Mouse (Mus musculus) midbrain, embryonic 10.5 days (tissue): Measurements from ENCODE around the gene Mrpl49. TPM values are rescaled to one million over a fixed set of nuclear protein-coding genes. Genes with fewer than 3 reads are reported as not detected.

Experiments
- DNase-seq: peaks from one replicate; pipeline ENCODE4 v3.0.0-alpha.2; 2017; ENCODE audit warnings: low spot score
- H3K27ac ChIP-seq: fragments of 300-500 bp; sonication (generic); replicated peaks from 2 replicates; pipeline ENCODE4 v1.5.1; 2016; ENCODE audit warnings: mild to moderate bottlenecking
- H3K27me3 ChIP-seq: fragments of 300-500 bp; sonication (generic); 2 replicates; pipeline ENCODE4 v1.6.1; 2016; ENCODE audit warnings: low read depth, mild to moderate bottlenecking; ENCODE audit not compliant: poor library complexity, severe bottlenecking
- H3K36me3 ChIP-seq: fragments of 300-500 bp; sonication (generic); 2 replicates; pipeline ENCODE4 v1.6.1; 2016; ENCODE audit warnings: mild to moderate bottlenecking, moderate library complexity
- H3K4me1 ChIP-seq: fragments of 300-500 bp; sonication (generic); 2 replicates; pipeline ENCODE4 v1.6.1; 2016
- H3K4me3 ChIP-seq: fragments of 300-500 bp; sonication (generic); 2 replicates; pipeline ENCODE4 v1.5.1; 2016; ENCODE audit warnings: mild to moderate bottlenecking, moderate library complexity
- H3K9me3 ChIP-seq: fragments of 300-500 bp; sonication (generic); replicated peaks from 2 replicates; pipeline ENCODE4 v1.6.1; 2016; ENCODE audit warnings: mild to moderate bottlenecking
- WGBS: fragments of 180-500 bp; shearing (Covaris S2); methylation state at CpG from one replicate; pipeline ENCODE4 v1.1.7; 2016; 5-methylcytosine and 5-hydroxymethylcytosine counted together
- polyA plus RNA-seq: library from polyadenylated mRNA; unstranded; fragments of >200 nt; fragmentation: Nextera tagmentation; extraction: Ambion mirVana; gene quantifications from 2 replicates; pipeline ENCODE4 v1.2.1, GENCODE M21; 2016

Mrpl49 gene
- polyA plus RNA-seq, 1 experiment from 2014 or later: 88.4 TPM

DNA sequence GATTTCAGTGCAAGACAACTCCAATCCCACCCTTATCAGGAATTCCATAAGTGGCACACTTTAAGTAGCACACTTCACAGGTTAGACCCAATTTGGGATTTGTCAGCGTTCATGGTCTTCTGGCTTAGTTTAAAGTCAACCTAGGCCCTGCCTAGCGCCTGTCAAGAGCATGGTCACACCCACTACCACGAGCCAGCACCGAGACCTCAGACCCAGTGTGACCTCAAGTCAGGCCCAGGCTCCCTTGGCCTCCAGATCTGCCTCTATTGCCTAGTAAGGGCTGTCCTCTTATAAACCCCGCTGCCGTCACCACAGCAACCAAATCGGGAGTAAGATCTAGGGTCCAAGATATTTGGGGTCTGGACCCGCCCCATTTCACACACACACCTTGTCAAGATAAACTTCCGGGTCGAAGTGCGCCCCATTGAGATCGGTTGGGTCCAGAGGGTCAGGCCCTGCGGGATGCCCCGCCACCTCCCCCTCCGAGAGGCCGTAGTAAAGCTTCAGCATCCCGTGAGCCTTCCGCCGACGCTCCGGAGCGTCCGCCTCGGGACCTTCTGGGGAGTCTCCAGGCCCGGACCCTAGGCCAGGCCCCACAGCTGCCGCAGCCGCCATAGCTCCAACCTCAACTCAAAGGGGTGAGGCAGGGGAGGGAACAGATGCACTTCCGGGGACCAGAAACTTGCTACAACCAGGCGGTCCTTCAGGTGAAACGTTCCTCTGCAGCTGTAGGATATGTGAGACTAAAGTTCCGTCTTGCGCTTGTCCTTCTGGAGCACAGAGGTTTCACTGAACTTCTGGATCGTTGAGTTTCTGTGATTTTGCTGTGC is 19.2 kb upstream of the Mrpl49 start, which contains the start of gene Vps51:
Gene Vps51 (minus strand): TSS at position 668 of the 830 bp plus-strand sequence.
- H3K36me3 ChIP-seq: peaks cover 54% of the 10 kb centered on the region
- peak; percentile 87 for DNase-seq
- peak within 1 kb of the TSS; percentile 93 for H3K27ac ChIP-seq
- peaks cover 32% of the 10 kb centered on the region for H3K4me1 ChIP-seq
- H3K27me3 ChIP-seq: no peaks in the 10 kb centered on the region
- WGBS: 2% methylated on average over 33 of the region's 33 CpGs
- no peaks in the 10 kb centered on the region for H3K9me3 ChIP-seq
- peak within 1 kb of the TSS; percentile 70 for H3K4me3 ChIP-seq

DNA sequence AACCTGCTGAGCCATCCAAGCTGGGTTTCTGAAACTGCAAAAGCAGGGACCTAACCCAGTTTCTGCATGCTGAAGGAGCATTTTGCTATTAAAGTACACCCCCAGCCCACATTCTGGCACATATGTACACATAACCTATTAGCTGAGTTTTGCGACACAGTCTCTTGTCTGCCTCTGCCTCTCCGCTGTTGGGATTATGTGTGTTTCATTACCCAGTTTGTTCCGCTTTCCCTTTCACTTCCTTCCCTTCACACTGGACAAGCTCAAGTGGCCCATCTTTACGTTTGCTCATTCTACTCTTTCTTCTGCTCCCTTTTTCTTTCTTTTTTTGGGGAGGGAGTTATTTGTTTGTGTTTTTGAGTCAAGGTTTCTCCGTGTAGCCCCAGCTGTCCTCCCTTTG is 16.3 kb upstream of the Mrpl49 start:
- Histone ChIP-seq H3K36me3 (peaks cover 58% of the 10 kb centered on the region), H3K27ac (no peak overlapping the region), H3K4me3 (no peak overlapping the region), H3K27me3 (no peaks in the 10 kb centered on the region), H3K4me1 (peaks cover 32% of the 10 kb centered on the region), H3K9me3 (no peaks in the 10 kb centered on the region)
- 89% methylated on average over 5 of the region's 5 CpGs for WGBS
- DNase-seq: no peak

DNA sequence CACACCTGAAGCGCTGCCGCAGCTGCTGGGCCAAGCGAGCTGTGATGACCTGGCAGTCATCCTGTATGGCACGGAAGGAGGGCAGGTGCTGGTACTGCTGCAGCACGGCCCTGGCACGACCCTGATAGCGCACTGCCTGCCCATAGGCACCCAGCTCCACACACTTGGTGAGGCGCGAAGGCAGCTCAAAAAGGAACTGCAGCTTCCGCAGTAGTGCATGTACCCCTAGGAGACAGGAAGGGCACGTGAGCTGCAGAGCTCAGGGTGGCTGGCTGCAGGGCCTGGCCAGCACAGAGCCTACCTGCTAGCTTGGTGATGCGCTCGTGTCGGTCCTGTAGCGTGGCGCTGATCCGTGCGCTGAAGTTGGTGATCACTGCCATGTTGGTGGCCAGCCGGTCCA is 13.7 kb upstream of the Mrpl49 start:
- Histone ChIP-seq H3K4me3 (peak overlapping the region; percentile 12; the same call in 1 of the 2 replicates), H3K9me3 (no peaks in the 10 kb centered on the region), H3K27me3 (no peaks in the 10 kb centered on the region), H3K27ac (no peak overlapping the region), H3K36me3 (peaks cover 63% of the 10 kb centered on the region), H3K4me1 (peaks cover 38% of the 10 kb centered on the region)
- 96% methylated on average over 19 of the region's 19 CpGs for WGBS
- no peak for DNase-seq

DNA sequence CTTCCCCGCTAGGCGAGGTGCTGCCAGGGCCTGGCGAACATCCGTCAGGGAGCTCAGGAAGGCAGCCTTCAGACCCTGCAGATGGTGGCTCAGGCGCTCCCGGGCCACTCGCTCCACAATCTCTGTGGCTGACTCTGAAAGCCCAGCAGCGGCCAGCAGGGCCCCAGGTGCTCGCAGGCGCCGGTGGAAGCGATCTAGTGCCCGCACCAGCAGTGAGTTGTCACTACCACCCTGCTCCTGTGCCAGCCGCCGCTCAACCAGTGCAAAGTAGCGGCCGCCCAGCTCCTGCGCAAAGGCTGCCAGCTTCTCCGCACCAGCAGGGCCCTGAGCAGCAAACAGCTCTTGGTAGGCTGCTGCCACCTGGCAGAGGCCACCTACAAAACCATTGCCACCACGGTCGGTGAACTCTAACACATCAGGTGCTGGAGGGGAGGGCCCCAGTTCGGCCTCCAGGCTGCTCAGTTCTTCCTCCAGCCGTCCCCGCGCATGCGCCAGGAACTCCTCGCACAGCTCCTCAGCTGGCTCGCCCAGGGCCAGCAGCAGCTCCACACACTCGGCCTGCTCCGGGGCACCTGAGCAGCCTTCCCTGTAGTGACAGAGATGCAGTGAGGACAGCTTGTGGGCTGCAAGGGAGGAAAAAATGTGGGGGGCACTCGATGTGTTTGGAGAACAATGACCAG is 13.1 kb upstream of the Mrpl49 start:
- no peaks in the 10 kb centered on the region for H3K9me3 ChIP-seq
- H3K27ac ChIP-seq: no peak overlapping the region
- H3K27me3 ChIP-seq: no peaks in the 10 kb centered on the region
- 91% methylated on average over 31 of the region's 31 CpGs for WGBS
- peaks cover 63% of the 10 kb centered on the region for H3K36me3 ChIP-seq
- H3K4me3 ChIP-seq: peak overlapping the region; percentile 12; the same call in 1 of the 2 replicates
- DNase-seq: no peak
- peaks cover 36% of the 10 kb centered on the region for H3K4me1 ChIP-seq

DNA sequence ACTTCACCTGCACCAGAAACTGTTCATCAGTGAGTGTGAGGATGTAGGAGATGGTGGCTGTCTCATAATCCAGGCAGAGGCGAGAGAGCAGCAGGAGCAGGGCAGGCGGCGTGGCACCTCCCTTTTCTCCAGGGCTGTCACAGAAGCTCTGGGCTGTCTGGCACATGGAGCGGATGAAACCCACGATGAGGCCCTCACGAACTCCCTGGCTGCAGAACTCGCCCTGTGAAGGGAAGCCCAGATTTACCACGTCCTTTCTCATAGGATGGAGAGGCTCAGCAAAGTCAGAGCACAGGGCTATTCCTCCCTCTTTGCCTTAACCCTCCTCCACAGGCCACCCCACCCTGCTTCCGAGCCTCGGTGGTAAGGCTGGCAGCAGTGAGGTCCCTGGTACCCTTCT is 12.3 kb upstream of the Mrpl49 start:
- H3K36me3 ChIP-seq: peaks cover 56% of the 10 kb centered on the region
- DNase-seq: no peak
- H3K27ac ChIP-seq: no peak overlapping the region
- 93% methylated on average over 10 of the region's 10 CpGs for WGBS
- H3K4me3 ChIP-seq: no peak overlapping the region
- H3K9me3 ChIP-seq: no peaks in the 10 kb centered on the region
- H3K4me1 ChIP-seq: peaks cover 28% of the 10 kb centered on the region
- H3K27me3 ChIP-seq: no peaks in the 10 kb centered on the region

DNA sequence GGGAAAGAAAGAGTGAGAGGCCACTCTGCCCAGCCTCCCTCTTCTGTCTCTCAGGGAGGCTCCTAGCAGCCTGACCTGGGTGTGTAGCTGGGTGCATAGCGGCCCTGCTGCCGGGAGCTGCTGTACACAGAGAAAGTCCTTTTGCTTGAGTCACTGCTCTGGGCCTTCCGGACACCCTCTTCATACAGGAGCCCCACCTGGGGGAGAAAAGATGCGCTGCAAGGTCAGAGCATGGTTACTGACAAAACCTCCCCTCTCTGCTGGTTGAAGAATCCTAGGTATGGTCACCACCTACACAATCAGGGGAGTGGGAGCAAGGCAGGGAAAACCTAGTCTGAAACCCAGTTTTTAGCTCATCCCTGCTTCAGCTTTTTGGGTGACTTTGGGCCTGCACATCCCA is 11.4 kb upstream of the Mrpl49 start:
- 83% methylated on average over 4 of the region's 4 CpGs for WGBS
- Histone ChIP-seq H3K36me3 (peaks cover 48% of the 10 kb centered on the region), H3K9me3 (no peaks in the 10 kb centered on the region), H3K4me3 (no peak overlapping the region; the same call in 1 of the 2 replicates), H3K27ac (no peak overlapping the region), H3K27me3 (no peaks in the 10 kb centered on the region), H3K4me1 (peaks cover 26% of the 10 kb centered on the region)
- DNase-seq: no peak

DNA sequence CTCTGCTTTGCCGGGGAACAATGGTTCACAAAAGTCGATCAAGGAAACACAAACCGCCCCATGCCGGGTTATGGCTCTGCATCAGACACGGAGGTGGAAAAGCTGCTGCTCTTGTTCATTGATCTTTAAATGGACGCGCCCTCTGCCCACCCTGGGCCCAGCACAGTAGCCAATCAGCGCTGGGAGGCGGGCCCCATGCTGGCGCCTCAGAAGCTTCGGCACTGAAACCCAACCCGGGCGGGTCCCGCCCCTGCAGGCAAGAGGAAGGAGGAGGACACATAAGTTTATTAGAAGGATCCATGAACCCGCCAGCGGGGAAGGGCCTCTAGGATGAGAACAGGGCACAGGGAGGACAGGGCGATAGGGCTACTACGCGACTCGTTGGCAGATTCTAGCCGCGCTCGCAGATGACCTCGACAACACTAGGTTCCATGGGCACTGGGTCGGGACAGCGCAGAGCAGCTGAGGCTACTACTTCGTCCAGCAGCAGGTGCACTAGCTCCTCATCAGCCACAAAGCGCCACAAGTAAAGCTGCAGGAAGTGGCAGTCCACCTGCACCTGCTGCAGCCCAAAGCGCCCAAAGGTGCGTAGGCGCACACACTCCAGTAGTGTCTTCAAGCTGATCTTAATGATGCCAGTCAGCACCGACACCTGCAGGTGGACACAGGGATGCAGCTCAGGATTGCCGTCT is 10.3 kb upstream of the Mrpl49 start, which contains the start of gene Tm7sf2:
Gene Tm7sf2 (minus strand): TSS at position 650 of the 692 bp plus-strand sequence.
- Histone ChIP-seq H3K4me3 (peak within 1 kb of the TSS; percentile 73), H3K27me3 (no peaks in the 10 kb centered on the region), H3K27ac (peak within 1 kb of the TSS; percentile 88), H3K36me3 (peaks cover 45% of the 10 kb centered on the region), H3K4me1 (peaks cover 33% of the 10 kb centered on the region), H3K9me3 (no peaks in the 10 kb centered on the region)
- 8% methylated on average over 33 of the region's 33 CpGs for WGBS
- DNase-seq: peak; percentile 91

DNA sequence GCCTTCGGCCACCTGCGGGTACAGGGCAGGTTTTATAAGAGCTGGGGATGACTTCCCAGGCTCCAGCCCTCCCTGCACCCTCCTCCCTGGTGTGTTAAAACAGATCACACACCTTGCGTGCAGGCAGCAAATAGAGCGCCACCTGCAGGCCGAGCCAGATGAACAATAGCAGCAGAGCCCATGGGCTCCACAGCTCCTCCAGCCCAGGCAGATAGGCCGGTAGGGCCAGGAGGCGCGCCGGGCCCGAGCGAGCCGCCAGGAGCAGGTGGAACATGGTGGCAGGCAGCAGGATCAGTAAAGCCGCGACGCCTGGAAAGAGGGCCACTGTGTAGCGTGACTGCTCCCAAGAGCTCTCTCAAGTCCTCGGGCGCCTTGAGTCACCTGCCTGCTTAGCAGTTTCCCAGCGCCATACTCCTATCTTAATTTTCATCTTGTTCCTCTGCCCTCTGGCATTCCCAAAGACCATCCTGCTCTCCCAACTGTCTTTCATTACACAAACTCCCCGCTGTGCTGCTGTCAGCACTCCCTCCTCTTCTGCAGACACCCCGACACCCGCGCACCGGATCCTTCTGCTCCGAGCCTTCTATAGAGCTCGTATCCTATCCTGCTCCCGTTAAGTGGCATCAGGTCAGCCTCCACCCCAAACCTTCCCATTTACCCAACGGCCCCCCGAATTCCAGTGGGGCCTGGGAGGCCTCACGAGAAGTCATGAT is 9.6 kb upstream of the Mrpl49 start:
- Histone ChIP-seq H3K36me3 (peaks cover 45% of the 10 kb centered on the region), H3K4me1 (peaks cover 40% of the 10 kb centered on the region), H3K4me3 (peak overlapping the region; percentile 73), H3K9me3 (no peaks in the 10 kb centered on the region), H3K27me3 (no peaks in the 10 kb centered on the region), H3K27ac (peak overlapping the region; percentile 88)
- DNase-seq: peak; percentile 88
- WGBS: 2% methylated on average over 30 of the region's 30 CpGs

DNA sequence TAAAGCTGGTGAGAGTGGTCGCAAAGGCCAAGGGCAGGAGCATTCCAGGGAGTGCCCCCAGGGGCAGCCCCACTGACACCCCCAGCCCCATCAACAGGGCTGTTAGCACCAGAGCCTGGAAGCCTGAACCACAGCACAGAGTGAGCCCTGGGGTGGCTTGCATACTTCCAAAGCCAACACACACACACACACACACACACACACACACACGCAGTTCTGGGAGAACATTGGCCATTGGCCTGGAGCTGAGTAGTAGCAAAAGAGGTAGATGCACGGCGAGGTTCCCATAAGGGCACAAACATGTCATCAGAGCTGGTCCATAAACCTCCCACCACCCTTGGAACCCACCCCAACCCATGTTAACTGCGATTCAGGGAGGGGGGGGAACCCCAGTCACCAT is 9.0 kb upstream of the Mrpl49 start:
- Histone ChIP-seq H3K4me3 (peak overlapping the region; percentile 73), H3K27ac (peak overlapping the region; percentile 88), H3K4me1 (peaks cover 46% of the 10 kb centered on the region), H3K27me3 (no peaks in the 10 kb centered on the region), H3K36me3 (peaks cover 44% of the 10 kb centered on the region), H3K9me3 (no peaks in the 10 kb centered on the region)
- WGBS: 41% methylated on average over 5 of the region's 5 CpGs
- DNase-seq: no peak

DNA sequence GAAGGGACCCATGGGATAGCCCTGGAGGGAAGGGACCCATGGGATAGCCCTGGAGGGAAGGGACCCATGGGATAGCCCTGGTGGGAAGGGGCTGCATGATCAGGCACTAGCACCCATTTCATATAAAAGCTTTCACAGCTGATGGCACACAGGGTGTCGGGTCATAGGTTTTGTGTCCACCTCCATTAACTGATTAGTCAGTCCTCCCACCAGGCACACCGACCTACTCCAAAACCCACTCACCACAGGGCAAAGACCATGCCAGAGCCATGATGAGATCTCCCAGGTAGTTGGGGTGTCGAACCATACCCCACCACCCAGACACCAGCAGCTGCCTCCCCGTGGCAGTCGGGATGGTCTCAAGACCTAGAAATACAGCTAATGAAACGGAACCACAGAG is 5.5 kb upstream of the Mrpl49 start:
- Histone ChIP-seq H3K27ac (no peak overlapping the region), H3K9me3 (no peaks in the 10 kb centered on the region), H3K36me3 (peaks cover 33% of the 10 kb centered on the region), H3K4me1 (peaks cover 60% of the 10 kb centered on the region), H3K4me3 (peak overlapping the region; percentile 83; the same call in 1 of the 2 replicates), H3K27me3 (no peaks in the 10 kb centered on the region)
- DNase-seq: no peak
- 93% methylated on average over 6 of the region's 6 CpGs for WGBS

DNA sequence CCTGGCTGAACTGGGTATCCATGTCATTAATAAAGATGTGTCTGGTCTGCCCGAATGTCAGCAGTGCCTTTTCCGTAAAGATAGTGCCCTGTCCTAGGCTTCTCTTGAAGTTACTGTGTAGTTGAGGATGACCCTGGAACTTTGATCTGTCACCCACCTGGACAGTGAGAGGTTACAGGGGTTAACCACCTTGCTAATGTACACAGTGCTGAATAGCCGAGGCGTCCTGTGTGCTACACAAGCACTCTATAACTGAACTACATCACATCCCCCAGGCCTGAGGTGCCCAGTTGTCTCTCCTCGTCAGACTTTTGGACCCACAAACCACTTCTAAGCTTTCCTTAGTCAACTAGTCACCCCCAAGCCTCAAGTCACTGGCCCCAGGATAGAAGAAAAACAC is 4.8 kb upstream of the Mrpl49 start:
- Histone ChIP-seq H3K9me3 (no peaks in the 10 kb centered on the region), H3K27me3 (no peaks in the 10 kb centered on the region), H3K4me3 (peak overlapping the region; percentile 83), H3K27ac (peak overlapping the region; percentile 92), H3K4me1 (peaks cover 53% of the 10 kb centered on the region), H3K36me3 (peaks cover 33% of the 10 kb centered on the region)
- DNase-seq: no peak
- WGBS: 80% methylated on average over 5 of the region's 5 CpGs
